Mouse (Mus musculus) ovary, postnatal 36 days (tissue): ENCODE measurements around the gene Socs4.

ENCODE experiments used
- DNase-seq: peaks from one replicate; pipeline ENCODE4 v3.0.0; 2022; ENCODE audit warnings: low spot score, mixed read lengths

Gene Socs4

GRCm38 (mm10) chr14:47341811-47342291 lies 65.1 kb downstream of the Socs4 start:
- no peak for DNase-seq
